Mouse (Mus musculus) midbrain, embryonic 15.5 days (tissue): Measurements from ENCODE around the gene Lpcat2b. TPM values are rescaled to one million over a fixed set of nuclear protein-coding genes. Genes with fewer than 3 reads are reported as not detected.

Experiments used
- ATAC-seq: fragments of 200-750 bp; cut with Nextera tagmentation; replicated peaks from 2 replicates; pipeline ENCODE4 v1.8.0; 2017; ENCODE audit warnings: moderate TSS enrichment
- H3K27ac ChIP-seq: fragments of 300-500 bp; sonication (generic); 2 replicates; pipeline ENCODE4 v1.5.1; 2015; ENCODE audit warnings: mild to moderate bottlenecking, inconsistent platforms
- H3K27me3 ChIP-seq: fragments of 300-500 bp; sonication (generic); replicated peaks from 2 replicates; pipeline ENCODE4 v1.6.1; 2015; ENCODE audit warnings: inconsistent platforms
- H3K36me3 ChIP-seq: fragments of 300-500 bp; sonication (generic); replicated peaks from 2 replicates; pipeline ENCODE4 v1.6.1; 2015; ENCODE audit warnings: inconsistent platforms
- H3K4me1 ChIP-seq: fragments of 300-500 bp; sonication (generic); 2 replicates; pipeline ENCODE4 v1.6.1; 2015; ENCODE audit warnings: inconsistent platforms
- H3K4me2 ChIP-seq: fragments of 300-500 bp; sonication (generic); 2 replicates; pipeline ENCODE4 v1.6.1; 2015; ENCODE audit warnings: inconsistent platforms, mild to moderate bottlenecking, moderate library complexity
- H3K4me3 ChIP-seq: fragments of 300-500 bp; sonication (generic); 2 replicates; pipeline ENCODE4 v1.5.1; 2015; ENCODE audit warnings: mild to moderate bottlenecking, inconsistent platforms
- H3K9ac ChIP-seq: fragments of 300-500 bp; sonication (generic); 2 replicates; pipeline ENCODE4 v1.6.1; 2015; ENCODE audit warnings: mild to moderate bottlenecking, inconsistent platforms
- H3K9me3 ChIP-seq: fragments of 300-500 bp; sonication (generic); 2 replicates; pipeline ENCODE4 v1.6.1; 2016; ENCODE audit warnings: inconsistent platforms
- WGBS: fragments of 180-500 bp; shearing (Covaris S2); methylation state at CpG from one replicate; pipeline ENCODE4 v1.1.7; 2015; ENCODE audit warnings: mixed read lengths; 5-methylcytosine and 5-hydroxymethylcytosine counted together
- polyA plus RNA-seq: library from polyadenylated mRNA; unstranded; fragments of >200 nt; fragmentation: Nextera tagmentation; extraction: Ambion mirVana; gene quantifications from 2 replicates; pipeline ENCODE4 v1.2.1, GENCODE M21; 2015

Lpcat2b gene
- polyA plus RNA-seq, 1 experiment from 2014 or later, result not detected

DNA sequence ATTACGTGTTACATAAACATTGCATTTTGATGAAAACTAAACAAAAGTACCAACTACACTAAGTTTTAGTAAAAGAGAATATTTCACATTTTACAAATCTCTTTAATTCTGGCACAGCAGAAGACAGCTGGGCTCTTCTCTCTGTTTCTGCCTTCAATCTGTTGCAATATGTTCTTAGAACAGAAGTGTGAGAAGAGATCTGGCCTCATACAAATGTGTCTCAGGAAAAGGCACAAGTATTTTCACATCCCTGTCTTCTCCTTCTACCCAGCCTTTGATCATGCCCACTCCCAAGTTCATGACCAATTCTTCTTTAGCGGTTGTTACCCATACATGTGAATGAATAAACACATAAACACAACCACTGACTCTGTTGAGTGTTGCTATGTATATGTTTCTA lies 16.3 kb upstream of the Lpcat2b start:
- H3K9me3 ChIP-seq, result no peaks in the 10 kb centered on the region
- H3K9ac ChIP-seq, result no peak overlapping the region
- H3K4me1 ChIP-seq, result no peaks in the 10 kb centered on the region
- H3K36me3 ChIP-seq, result no peaks in the 10 kb centered on the region
- no peak overlapping the region for H3K27ac ChIP-seq
- H3K27me3 ChIP-seq, result no peaks in the 10 kb centered on the region
- WGBS, result 85% methylated on average over 2 of the region's 2 CpGs
- no peak for ATAC-seq
- H3K4me2 ChIP-seq, result no peak overlapping the region
- H3K4me3 ChIP-seq, result no peak overlapping the region

DNA sequence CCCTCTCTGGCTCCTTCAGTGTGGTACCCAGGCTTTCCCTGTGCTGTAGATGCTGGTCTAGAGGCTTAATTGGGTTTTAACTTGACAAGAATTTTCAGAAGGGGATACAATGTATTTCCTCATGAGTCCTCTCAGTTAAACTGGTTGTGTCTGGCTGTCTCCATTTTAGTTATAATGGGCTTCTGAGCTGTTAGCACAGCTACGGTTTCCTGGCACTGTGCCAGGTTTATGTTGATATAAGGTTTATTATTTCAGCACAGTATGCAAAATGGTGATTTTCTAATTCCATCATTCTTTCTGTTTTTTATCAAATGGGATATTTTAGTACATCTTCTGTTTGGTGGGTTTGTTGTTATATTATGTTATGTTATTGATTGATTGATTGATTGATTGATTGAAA lies 9.7 kb upstream of the Lpcat2b start:
- Histone ChIP-seq H3K27me3 (no peaks in the 10 kb centered on the region), H3K4me2 (no peak overlapping the region), H3K9me3 (no peaks in the 10 kb centered on the region), H3K27ac (no peak overlapping the region), H3K4me3 (no peak overlapping the region), H3K36me3 (no peaks in the 10 kb centered on the region), H3K9ac (no peak overlapping the region), H3K4me1 (no peaks in the 10 kb centered on the region)
- WGBS, result 61% methylated on average over 1 of the region's 1 CpGs
- no peak for ATAC-seq

DNA sequence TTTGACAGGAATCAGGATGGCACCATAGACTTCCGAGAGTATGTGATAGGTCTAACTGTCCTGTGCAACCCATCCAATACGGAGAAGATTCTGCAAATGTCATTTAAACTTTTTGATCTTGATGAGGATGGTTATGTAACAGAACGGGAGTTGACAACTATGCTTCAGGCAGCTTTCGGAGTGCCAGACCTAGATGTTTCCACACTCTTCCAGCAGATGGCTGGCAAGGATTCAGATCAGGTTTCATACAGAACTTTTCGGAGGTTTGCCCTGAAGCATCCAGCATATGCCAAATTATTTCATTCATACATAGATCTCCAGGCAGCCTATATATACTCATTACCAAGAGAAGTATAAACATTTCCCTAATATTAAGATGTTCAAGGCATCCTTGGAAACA lies 2.7 kb downstream of the Lpcat2b start:
- H3K4me2 ChIP-seq, result no peak overlapping the region
- H3K27me3 ChIP-seq, result no peaks in the 10 kb centered on the region
- no peak for ATAC-seq
- peaks cover 11% of the 10 kb centered on the region for H3K4me1 ChIP-seq
- no peaks in the 10 kb centered on the region for H3K9me3 ChIP-seq
- no peak overlapping the region for H3K9ac ChIP-seq
- H3K4me3 ChIP-seq, result no peak overlapping the region
- H3K36me3 ChIP-seq, result no peaks in the 10 kb centered on the region
- WGBS, result 86% methylated on average over 5 of the region's 5 CpGs
- no peak overlapping the region for H3K27ac ChIP-seq

DNA sequence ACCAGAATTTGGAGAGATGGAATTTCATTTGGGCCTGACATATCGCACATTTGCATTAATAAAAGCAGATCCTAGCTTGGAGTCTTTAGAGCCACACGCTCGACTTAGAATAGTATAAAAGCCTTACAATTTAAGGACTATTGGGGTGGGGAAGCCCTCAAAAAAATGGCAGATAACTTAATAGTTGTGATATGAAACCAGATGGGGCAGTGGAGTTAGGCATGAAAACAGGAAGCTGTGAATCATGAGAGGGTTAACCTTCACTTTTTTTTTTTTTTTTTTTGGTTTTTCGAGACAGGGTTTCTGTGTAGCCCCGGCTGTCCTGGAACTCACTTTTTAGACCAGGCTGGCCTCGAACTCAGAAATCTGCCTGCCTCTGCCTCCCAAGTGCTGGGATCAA lies 4.8 kb downstream of the Lpcat2b start:
- Histone ChIP-seq H3K36me3 (no peaks in the 10 kb centered on the region), H3K27ac (no peak overlapping the region), H3K4me1 (peaks cover 13% of the 10 kb centered on the region), H3K9ac (no peak overlapping the region), H3K27me3 (no peaks in the 10 kb centered on the region), H3K4me3 (no peak overlapping the region), H3K9me3 (no peaks in the 10 kb centered on the region), H3K4me2 (no peak overlapping the region)
- whole genome bisulfite sequencing, result 90% methylated on average over 6 of the region's 6 CpGs
- no peak for ATAC-seq

DNA sequence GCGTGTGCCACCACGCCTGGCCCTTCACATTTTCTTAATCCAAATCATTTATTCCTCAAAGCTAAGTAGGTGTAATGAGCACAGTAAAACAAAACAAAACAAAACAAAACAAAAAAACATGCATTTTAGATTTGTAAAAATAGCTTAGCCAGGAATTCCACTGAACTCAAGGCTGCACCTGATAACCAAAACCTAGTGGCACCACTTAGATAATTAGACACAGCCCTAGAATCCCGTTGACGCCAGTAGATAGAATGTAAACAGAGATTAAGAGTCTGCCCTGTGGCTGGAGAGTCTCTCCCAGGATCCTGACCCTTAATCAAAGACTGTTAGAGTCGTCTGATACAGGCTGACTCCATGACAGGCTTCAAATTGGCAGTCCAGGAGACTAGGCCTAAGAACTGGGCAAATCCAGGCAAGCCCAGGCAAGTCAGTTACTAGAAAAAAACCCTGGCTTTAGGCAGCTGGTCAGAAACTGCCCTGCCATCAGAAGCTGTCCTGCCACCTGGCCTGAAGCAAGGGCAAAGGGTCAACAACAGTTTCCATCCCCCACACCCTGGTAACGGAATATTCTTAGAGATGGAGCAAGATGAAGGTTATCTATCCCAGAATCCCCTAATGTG lies 5.3 kb downstream of the Lpcat2b start:
- WGBS, result 85% methylated on average over 6 of the region's 6 CpGs
- no peak for ATAC-seq
- Histone ChIP-seq H3K9me3 (no peaks in the 10 kb centered on the region), H3K4me1 (peaks cover 13% of the 10 kb centered on the region), H3K9ac (no peak overlapping the region), H3K27me3 (no peaks in the 10 kb centered on the region), H3K4me3 (no peak overlapping the region), H3K27ac (no peak overlapping the region), H3K36me3 (no peaks in the 10 kb centered on the region), H3K4me2 (no peak overlapping the region)

DNA sequence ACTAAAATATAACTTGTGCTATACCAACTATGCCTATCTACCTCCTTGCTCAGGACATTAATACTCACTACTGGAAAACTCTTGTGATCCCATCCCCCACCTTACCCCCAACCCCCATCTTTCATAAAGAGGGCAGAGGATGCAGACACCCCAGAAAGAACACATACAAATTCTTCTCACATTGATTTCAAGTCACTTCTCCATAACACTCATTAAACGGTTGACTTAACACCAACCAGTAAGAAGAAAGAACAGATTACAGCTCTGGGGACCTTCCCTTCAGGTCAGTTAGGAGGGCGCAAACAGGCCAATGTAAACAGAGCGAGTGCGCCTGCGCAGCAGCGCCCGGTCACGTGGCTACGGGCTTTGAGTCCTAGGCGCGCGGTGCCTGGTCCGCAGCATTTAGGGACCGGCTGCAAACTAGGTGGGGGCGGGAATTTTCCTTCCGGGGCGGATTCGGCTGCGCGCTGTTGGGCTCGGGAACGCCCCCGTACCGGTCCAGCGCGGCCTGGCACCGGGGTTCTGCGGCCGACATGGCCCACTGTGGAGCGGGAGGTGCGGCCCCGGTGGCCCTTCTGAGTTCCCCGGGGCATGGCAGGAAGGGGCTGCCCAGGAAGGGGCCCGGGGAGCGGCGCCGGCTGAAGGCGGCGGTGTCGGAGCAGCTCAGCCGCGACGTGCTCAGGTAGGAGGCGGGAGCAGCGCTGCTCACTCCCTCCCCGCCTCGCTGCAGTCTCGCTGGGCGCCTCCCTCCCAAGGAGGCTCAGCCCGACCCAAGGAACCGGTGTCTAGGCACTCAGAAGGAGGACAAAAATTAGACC lies 6.3 kb downstream of the Lpcat2b start, which contains the start of gene Btbd8:
TSS of gene Btbd8 (plus strand) at position 534 of the 818 bp plus-strand sequence.
- Histone ChIP-seq H3K4me3 (peak within 1 kb of the TSS; percentile 88), H3K27me3 (no peaks in the 10 kb centered on the region), H3K27ac (peak within 1 kb of the TSS; percentile 93), H3K4me2 (peak within 1 kb of the TSS; percentile 59), H3K9ac (peak within 1 kb of the TSS; percentile 97), H3K4me1 (peaks cover 13% of the 10 kb centered on the region), H3K9me3 (no peaks in the 10 kb centered on the region), H3K36me3 (no peaks in the 10 kb centered on the region)
- peak; percentile 97 for ATAC-seq
- WGBS, result under 1% methylated on average over 51 of the region's 51 CpGs

DNA sequence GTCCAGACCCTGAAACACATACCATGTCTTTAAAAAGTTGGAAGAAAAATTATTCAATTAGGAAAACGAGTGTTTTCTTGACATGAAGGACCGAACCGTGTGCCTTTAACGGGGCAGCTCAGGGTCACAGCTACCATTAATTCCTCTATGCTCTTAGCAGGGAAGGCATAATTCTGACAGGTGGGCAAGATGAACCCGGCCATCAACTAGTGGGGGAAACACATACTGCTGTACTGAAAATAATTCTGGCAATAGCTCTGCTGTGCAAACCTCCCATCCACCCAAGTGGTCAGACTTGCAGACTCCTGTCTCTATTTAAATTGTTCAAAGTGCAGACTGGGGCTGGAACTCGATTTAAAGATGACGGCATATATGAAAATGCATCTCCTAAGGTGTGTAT lies 7.0 kb downstream of the Lpcat2b start:
- Histone ChIP-seq H3K27ac (peak overlapping the region; percentile 93), H3K36me3 (no peaks in the 10 kb centered on the region), H3K4me3 (peak overlapping the region; percentile 88), H3K27me3 (no peaks in the 10 kb centered on the region), H3K4me2 (peak overlapping the region; percentile 59), H3K9ac (peak overlapping the region; percentile 97), H3K4me1 (peaks cover 13% of the 10 kb centered on the region), H3K9me3 (no peaks in the 10 kb centered on the region)
- 20% methylated on average over 7 of the region's 7 CpGs for whole genome bisulfite sequencing
- peak; percentile 59 for ATAC-seq

DNA sequence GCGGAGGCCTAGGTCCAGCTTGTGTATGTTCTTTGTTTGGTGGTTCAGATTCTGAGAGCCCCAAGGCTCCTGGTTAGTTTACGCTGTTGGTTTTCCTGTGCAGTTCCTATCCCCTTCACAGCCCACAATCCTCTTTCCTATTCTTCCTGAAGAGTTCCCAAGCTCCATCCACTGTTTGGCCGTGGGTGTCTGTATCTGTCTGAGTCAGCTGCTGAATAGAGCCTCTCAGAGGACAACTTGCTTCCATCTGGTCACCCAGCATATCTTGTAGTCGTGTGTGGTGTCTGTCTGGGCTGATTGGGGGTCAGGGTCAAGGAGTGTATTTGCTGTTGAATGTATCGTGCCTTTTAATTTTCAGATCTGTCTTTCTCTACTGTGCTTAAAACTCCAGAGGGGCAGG lies 10.5 kb downstream of the Lpcat2b start:
- Histone ChIP-seq H3K9ac (no peak overlapping the region), H3K27ac (no peak overlapping the region), H3K4me2 (no peak overlapping the region), H3K27me3 (no peaks in the 10 kb centered on the region), H3K4me3 (no peak overlapping the region), H3K4me1 (peaks cover 13% of the 10 kb centered on the region), H3K36me3 (no peaks in the 10 kb centered on the region), H3K9me3 (no peaks in the 10 kb centered on the region)
- WGBS, result 90% methylated on average over 5 of the region's 5 CpGs
- ATAC-seq, result no peak

DNA sequence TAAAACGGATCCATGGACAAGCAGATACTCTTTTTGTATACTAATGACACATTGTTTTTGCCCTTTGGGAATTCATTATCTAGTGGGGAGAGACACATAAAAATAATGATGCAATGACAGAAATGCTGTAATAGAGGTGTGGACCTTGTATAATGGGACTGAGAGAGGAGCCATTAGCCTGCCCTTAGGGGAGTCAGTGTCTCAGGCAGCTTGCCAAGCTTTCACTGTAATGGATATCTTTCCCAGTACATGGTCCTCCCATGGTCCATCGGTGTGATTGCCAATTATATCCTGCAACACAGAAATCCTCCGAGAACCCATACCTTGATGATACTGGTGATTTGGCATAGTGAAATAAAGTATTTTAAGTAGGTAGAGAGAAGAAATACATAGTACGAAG lies 12.9 kb downstream of the Lpcat2b start:
- Histone ChIP-seq H3K9ac (no peak overlapping the region), H3K9me3 (no peaks in the 10 kb centered on the region), H3K4me3 (no peak overlapping the region), H3K36me3 (no peaks in the 10 kb centered on the region), H3K4me2 (no peak overlapping the region), H3K27ac (no peak overlapping the region), H3K27me3 (no peaks in the 10 kb centered on the region), H3K4me1 (no peaks in the 10 kb centered on the region)
- ATAC-seq, result no peak
- WGBS, result 80% methylated on average over 4 of the region's 4 CpGs

DNA sequence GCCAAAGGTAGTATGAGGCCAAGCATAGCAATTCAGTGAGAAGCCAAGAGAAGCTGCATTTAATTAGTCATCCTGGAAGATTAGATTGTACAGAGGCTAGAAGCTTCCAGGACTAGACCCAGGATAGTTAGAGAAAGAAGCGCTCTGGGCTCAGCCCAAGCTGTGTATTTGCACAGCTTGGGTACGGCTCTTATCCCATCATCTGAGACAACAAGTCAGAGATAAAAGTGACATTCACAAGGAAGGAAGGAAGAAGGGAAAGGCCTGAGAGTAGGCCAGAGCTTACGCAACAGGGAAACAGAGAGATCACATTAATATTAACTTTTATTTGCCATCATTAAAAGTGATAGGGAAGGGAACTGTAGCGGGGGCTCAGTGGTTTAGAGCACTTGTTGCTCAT lies 16.6 kb downstream of the Lpcat2b start:
- Histone ChIP-seq H3K36me3 (no peaks in the 10 kb centered on the region), H3K4me2 (no peak overlapping the region), H3K9me3 (no peaks in the 10 kb centered on the region), H3K4me1 (no peaks in the 10 kb centered on the region), H3K4me3 (no peak overlapping the region), H3K27ac (no peak overlapping the region), H3K9ac (no peak overlapping the region), H3K27me3 (no peaks in the 10 kb centered on the region)
- WGBS, result 90% methylated on average over 4 of the region's 4 CpGs
- ATAC-seq, result no peak

DNA sequence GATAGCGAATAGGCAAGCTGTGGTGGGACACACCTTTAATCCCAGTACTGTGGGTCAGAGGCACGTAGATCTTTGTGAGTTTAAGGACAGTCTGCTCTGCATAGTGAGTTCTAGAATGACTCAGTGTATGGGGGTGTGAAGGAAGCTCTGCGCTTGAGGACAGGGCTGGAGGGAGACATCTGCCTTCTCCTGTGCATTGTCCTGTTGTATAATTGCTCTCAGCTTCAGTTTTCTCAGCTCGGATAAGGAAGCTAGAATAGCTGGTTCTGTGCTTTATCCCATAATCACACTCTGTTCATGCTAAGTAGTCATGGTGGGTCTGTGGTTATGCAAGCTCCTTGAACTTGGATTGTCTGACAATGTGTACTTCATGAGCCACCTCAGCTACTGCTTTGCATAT lies 17.4 kb downstream of the Lpcat2b start:
- no peak overlapping the region for H3K4me3 ChIP-seq
- no peak overlapping the region for H3K9ac ChIP-seq
- H3K4me1 ChIP-seq, result no peaks in the 10 kb centered on the region
- H3K27me3 ChIP-seq, result no peaks in the 10 kb centered on the region
- H3K4me2 ChIP-seq, result no peak overlapping the region
- H3K9me3 ChIP-seq, result no peaks in the 10 kb centered on the region
- no peaks in the 10 kb centered on the region for H3K36me3 ChIP-seq
- no peak overlapping the region for H3K27ac ChIP-seq
- no peak for ATAC-seq
- WGBS, result 90% methylated on average over 4 of the region's 4 CpGs

DNA sequence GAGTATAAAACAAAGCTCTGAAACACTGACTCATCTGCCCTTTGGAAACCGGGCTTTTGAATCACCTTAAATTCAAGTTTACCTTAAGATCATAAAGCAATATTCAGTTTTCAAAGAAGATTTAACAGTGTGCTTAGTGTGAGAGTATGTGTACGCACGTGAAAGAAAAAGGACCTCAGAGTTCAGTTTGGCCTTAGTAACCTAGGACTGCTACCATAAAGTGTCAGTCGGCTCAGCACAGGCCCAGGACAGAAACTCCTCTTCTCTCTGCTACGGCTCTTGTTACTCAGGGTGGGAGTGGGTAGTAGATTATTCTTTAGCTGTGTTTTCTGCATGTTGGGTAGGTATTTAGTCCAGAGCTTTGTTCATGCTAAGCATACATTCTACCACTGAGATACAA lies 18.3 kb downstream of the Lpcat2b start:
- Histone ChIP-seq H3K27ac (no peak overlapping the region), H3K9ac (no peak overlapping the region), H3K4me3 (no peak overlapping the region), H3K4me2 (no peak overlapping the region), H3K4me1 (no peaks in the 10 kb centered on the region), H3K36me3 (no peaks in the 10 kb centered on the region), H3K27me3 (no peaks in the 10 kb centered on the region), H3K9me3 (no peaks in the 10 kb centered on the region)
- 91% methylated on average over 5 of the region's 5 CpGs for WGBS
- ATAC-seq, result no peak

DNA sequence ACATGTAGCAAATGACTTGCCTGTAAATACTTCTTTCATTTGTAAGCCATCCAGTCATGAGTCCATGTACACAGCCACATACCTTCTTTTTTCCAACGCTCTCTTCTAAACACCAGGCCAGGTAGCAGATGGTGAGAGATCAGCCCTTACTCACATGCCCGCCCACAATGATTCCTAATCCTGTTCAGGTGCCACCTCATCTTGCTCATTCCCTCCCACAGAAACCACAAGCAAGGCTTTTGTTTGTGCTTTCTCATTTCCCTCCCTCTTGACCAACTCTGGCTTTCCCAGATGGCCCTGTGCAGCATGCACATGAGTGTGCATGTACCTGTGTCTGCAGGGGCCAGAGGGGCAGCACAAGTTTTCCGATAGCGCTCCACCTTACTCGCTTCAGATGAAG lies 18.9 kb downstream of the Lpcat2b start:
- Histone ChIP-seq H3K9me3 (no peaks in the 10 kb centered on the region), H3K36me3 (no peaks in the 10 kb centered on the region), H3K4me3 (no peak overlapping the region), H3K4me2 (no peak overlapping the region), H3K4me1 (no peaks in the 10 kb centered on the region), H3K9ac (no peak overlapping the region), H3K27me3 (no peaks in the 10 kb centered on the region), H3K27ac (no peak overlapping the region)
- no peak for ATAC-seq
- 94% methylated on average over 5 of the region's 5 CpGs for WGBS
